7 mouse cellular contexts compared by ENCODE assay signal in genomic region chr19:60811098-60812035, GRCm38 (mm10). TPM values are rescaled to one million over a fixed set of nuclear protein-coding genes. Genes with fewer than 3 reads are reported as not detected.
DNase-seq lines count a peak whose midpoint lies in the region; ATAC-seq lines count a peak whose summit lies in the region.

Gene Fam45a, plus strand, starts transcription at chr19:60811585.

- H3K27me3 ChIP-seq in embryonic facial prominence, embryonic 12.5 days: no peaks in the 10 kb centered on the region
- H3K27me3 ChIP-seq in limb, embryonic 11.5 days (ENCODE audit: control insufficient read depth, insufficient read depth, low read length): no peaks in the 10 kb centered on the region
- H3K27me3 ChIP-seq in midbrain, embryonic 14.5 days (ENCODE audit: control insufficient read depth, insufficient read depth, low read length): no peaks in the 10 kb centered on the region

- 2% methylated on average over 45 of the region's 45 CpGs for WGBS in embryonic facial prominence, embryonic 12.5 days
- 4% methylated on average over 33 of the region's 45 CpGs for WGBS in limb, embryonic 11.5 days
- 1% methylated on average over 42 of the region's 45 CpGs for WGBS in midbrain, embryonic 14.5 days

- H3K9ac ChIP-seq in embryonic facial prominence, embryonic 12.5 days: peak within 1 kb of the TSS; percentile 79
- peak within 1 kb of the TSS; percentile 76 for H3K9ac ChIP-seq in limb, embryonic 11.5 days (ENCODE audit: low read length)
- H3K9ac ChIP-seq in midbrain, embryonic 14.5 days (replicated peaks; ENCODE audit: low read length): peak within 1 kb of the TSS; percentile 82

- peak within 1 kb of the TSS; percentile 62 for H3K4me2 ChIP-seq in embryonic facial prominence, embryonic 12.5 days (replicated peaks)
- peak within 1 kb of the TSS; percentile 61 for H3K4me2 ChIP-seq in limb, embryonic 11.5 days (ENCODE audit: low read depth, severe bottlenecking)
- peak within 1 kb of the TSS; percentile 66 for H3K4me2 ChIP-seq in midbrain, embryonic 14.5 days (ENCODE audit: low read length)

- H3K4me1 ChIP-seq in embryonic facial prominence, embryonic 12.5 days: no peaks in the 10 kb centered on the region; the same call in 1 of the 2 replicates
- H3K4me1 ChIP-seq in limb, embryonic 11.5 days (ENCODE audit: control insufficient read depth, insufficient read depth, low read length): peaks cover 3% of the 10 kb centered on the region; the same call in 1 of the 2 replicates
- H3K4me1 ChIP-seq in midbrain, embryonic 14.5 days (ENCODE audit: control insufficient read depth, insufficient read depth, low read length): peaks cover 4% of the 10 kb centered on the region; the same call in 1 of the 2 replicates

- H3K4me3 ChIP-seq in embryonic facial prominence, embryonic 12.5 days: peak within 1 kb of the TSS; percentile 83
- H3K4me3 ChIP-seq in limb, embryonic 11.5 days (ENCODE audit: low read depth, low read length): peak within 1 kb of the TSS; percentile 86
- peak within 1 kb of the TSS; percentile 58 for H3K4me3 ChIP-seq in midbrain, embryonic 14.5 days (replicated peaks; ENCODE audit: low read depth, low read length)

- H3K36me3 ChIP-seq in embryonic facial prominence, embryonic 12.5 days: peaks cover 13% of the 10 kb centered on the region
- H3K36me3 ChIP-seq in limb, embryonic 11.5 days (ENCODE audit: control insufficient read depth, insufficient read depth, low read length): no peaks in the 10 kb centered on the region
- H3K36me3 ChIP-seq in midbrain, embryonic 14.5 days (ENCODE audit: control insufficient read depth, insufficient read depth, low read length): peaks cover 15% of the 10 kb centered on the region

- peak within 1 kb of the TSS; percentile 67 for H3K27ac ChIP-seq in embryonic facial prominence, embryonic 12.5 days
- no peak within 1 kb of the TSS; the same call in 1 of the 2 replicates for H3K27ac ChIP-seq in limb, embryonic 11.5 days (replicated peaks; ENCODE audit: low read depth, low read length)
- peak within 1 kb of the TSS; percentile 75 for H3K27ac ChIP-seq in midbrain, embryonic 14.5 days (replicated peaks; ENCODE audit: low read depth, low read length)

- H3K9me3 ChIP-seq in embryonic facial prominence, embryonic 12.5 days: no peaks in the 10 kb centered on the region
- no peaks in the 10 kb centered on the region for H3K9me3 ChIP-seq in limb, embryonic 11.5 days (ENCODE audit: control insufficient read depth, low read length)
- H3K9me3 ChIP-seq in midbrain, embryonic 14.5 days (ENCODE audit: control insufficient read depth, low read length): no peaks in the 10 kb centered on the region

- ATAC-seq in embryonic facial prominence, embryonic 12.5 days (ENCODE audit: insufficient number of reproducible peaks, insufficient read depth, low FRiP score, low TSS enrichment): peak; percentile 99
- peak; percentile 99 for ATAC-seq in limb, embryonic 11.5 days (ENCODE audit: insufficient number of reproducible peaks, low FRiP score, low TSS enrichment, low read depth)
- peak; percentile 99 for ATAC-seq in midbrain, embryonic 14.5 days (ENCODE audit: low FRiP score, low TSS enrichment)

- peak; percentile 89 for DNase-seq in adrenal gland, postnatal 25 days
- peak; percentile 99 for DNase-seq in heart, adult 11 months
- DNase-seq in kidney, adult 18-20 months: peak; percentile 92
- DNase-seq in limb, embryonic 11.5 days (ENCODE audit: low spot score): peak; percentile 93
- DNase-seq in midbrain, embryonic 14.5 days: peak; percentile 93
- DNase-seq in spleen, adult 18-20 months: peak; percentile 87 to 90

RNA-seq across cellular contexts. Expression of gene Fam45a, which starts in this region (rescaled TPM):
- total RNA-seq in adrenal gland, postnatal 25 days (2021): 21.6 and 35.6 TPM in 2 replicates
- polyA plus RNA-seq in embryonic facial prominence, embryonic 12.5 days (2016; fragmentation: Nextera tagmentation; extraction: Ambion mirVana): 35.3 and 37.1 TPM in 2 replicates
- 31.1 and 31.2 TPM in 2 replicates for polyA plus RNA-seq in limb, embryonic 11.5 days (2014; fragmentation: Nextera tagmentation; extraction: Ambion mirVana)
- polyA plus RNA-seq in midbrain, embryonic 14.5 days (2014; fragmentation: Nextera tagmentation; extraction: Ambion mirVana): 48.4 and 52.5 TPM in 2 replicates
